Mouse (Mus musculus): ENCODE results near the gene Tmem210.

The Tmem210 gene

GRCm38 (mm10) chr2:25338303-25338702, 50.4 kb downstream of the Tmem210 start:
- DNase-seq (ENCODE audit: low read depth, low spot score): no peak
